31 mouse cellular contexts compared by ENCODE assay signal in the genomic region with DNA sequence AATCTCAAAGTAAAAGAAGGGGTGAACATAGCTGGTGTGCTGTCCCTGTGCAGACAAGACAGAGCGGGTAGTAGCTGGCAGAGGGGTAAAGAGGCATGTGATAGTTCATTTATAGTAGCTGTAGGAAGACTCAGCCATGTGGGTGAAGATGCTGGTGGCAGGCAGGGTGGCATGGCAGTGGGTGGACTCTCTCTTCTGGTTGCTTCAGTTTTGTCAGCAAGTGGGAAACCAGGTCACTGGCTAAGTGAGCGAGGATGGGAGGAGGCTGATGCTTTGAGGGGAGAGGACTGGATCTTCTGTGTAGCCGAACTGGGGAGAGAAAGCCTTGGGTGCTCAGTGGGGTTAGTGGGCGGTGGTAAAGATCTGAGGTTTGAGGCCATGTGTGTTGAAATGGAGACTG. TPM values are rescaled to one million over a fixed set of nuclear protein-coding genes. Genes with fewer than 3 reads are reported as not detected.
DNase-seq lines count a peak whose midpoint lies in the region; TF ChIP-seq lines count a peak whose summit lies in the region.
"Had no signal": no experiment of that assay in that cellular context is flagged by ENCODE, and none has a peak within 500 bp of the region (broad histone marks: within the 10 kb centered on the region; RNA-seq: fewer than 3 reads in every experiment).

No protein-coding gene starts in this region.

- no peak for TF ChIP-seq POLR2A in MEL (IDR thresholded peaks at IDR 0.05; ENCODE audit: control insufficient read depth in 1 of 2, insufficient read depth in 1 of 2, low read depth in 1 of 2, low read length in 2 of 2, poor library complexity in 1 of 2)
- no peak for TF ChIP-seq POLR2A in olfactory bulb, adult 2 months (IDR thresholded peaks at IDR 0.05; ENCODE audit: insufficient read depth, low read depth, low read length)
- no peak for TF ChIP-seq POLR2A in heart, adult 2 months (IDR thresholded peaks at IDR 0.05; ENCODE audit: insufficient read depth, low read depth, low read length)

- peak overlapping the region; percentile 15; the same call in 1 of the 2 replicates for H3K27ac ChIP-seq in MEL (ENCODE audit: control insufficient read depth, low read depth, low read length)
- H3K27ac ChIP-seq in left cerebral cortex, adult 2 months: peak overlapping the region; percentile 47; the same call in 1 of the 2 replicates
- H3K27ac ChIP-seq in olfactory bulb, adult 2 months (ENCODE audit: insufficient read depth, low read depth, low read length): peak overlapping the region; percentile 20; the same call in 1 of the 2 replicates
- no peak overlapping the region for H3K27ac ChIP-seq in heart, adult 2 months
- H3K27ac ChIP-seq: embryonic facial prominence, embryonic 13.5 days; forebrain, embryonic 10.5 days; hindbrain, embryonic 12.5 days; hindbrain, postnatal 0 days; limb, embryonic 10.5 days; limb, embryonic 15.5 days; liver, embryonic 13.5 days; macrophage; midbrain, embryonic 10.5 days had no signal

- no peak for TF ChIP-seq CTCF in MEL (IDR thresholded peaks at IDR 0.05 in 2 of 3, conservative IDR thresholded peaks at IDR 0.05 in 1 of 3; ENCODE audit: control insufficient read depth in 1 of 3, insufficient read depth in 1 of 3, low read depth in 2 of 3, low read length in 3 of 3, poor library complexity in 1 of 3, severe bottlenecking in 1 of 3)
- no peak for TF ChIP-seq CTCF in left cerebral cortex, adult 2 months (IDR thresholded peaks at IDR 0.05)
- TF ChIP-seq CTCF in olfactory bulb, adult 2 months (IDR thresholded peaks at IDR 0.05; ENCODE audit: insufficient read depth, low read depth, low read length): no peak
- TF ChIP-seq CTCF in heart, adult 2 months (IDR thresholded peaks at IDR 0.05): no peak

- DNase-seq in left cerebral cortex, adult 11 months (ENCODE audit: low spot score): peak; percentile 58
- DNase-seq in left cerebral cortex, postnatal 4 days: no peak
- DNase-seq in MEL (ENCODE audit: low read depth, low spot score): no peak
- DNase-seq in left cerebral cortex, adult 2 months (ENCODE audit: extremely low spot score in 1 of 2, low spot score in 2 of 2): peak in 1 of 2 experiments; percentile 38
- DNase-seq in lung, postnatal 10 days: no peak
- no peak for DNase-seq in heart, adult 2 months
- DNase-seq: adrenal gland, postnatal 10 days; cerebellum, adult 11 months; cerebellum, adult 9-10 months; gastrocnemius, postnatal 25 days; heart, adult 11 months; heart, postnatal 36 days; kidney, adult 9 months; kidney, postnatal 10 days; liver, embryonic 13.5 days; lung, adult 18-20 months; thymus, postnatal 4 days had no signal

- no peaks in the 10 kb centered on the region for H3K79me2 ChIP-seq in MEL (ENCODE audit: control insufficient read depth, insufficient read depth, low read length, poor library complexity)
- H3K79me2 ChIP-seq in heart, adult 2 months (replicated peaks; ENCODE audit: control insufficient read depth, insufficient read depth, low read length): no peaks in the 10 kb centered on the region

- H3K27me3 ChIP-seq in MEL (ENCODE audit: control insufficient read depth in 1 of 2, insufficient read depth in 2 of 2, low read length in 2 of 2): no peaks in the 10 kb centered on the region
- peaks cover 7% of the 10 kb centered on the region for H3K27me3 ChIP-seq in heart, adult 2 months (ENCODE audit: control insufficient read depth, insufficient read depth, low read length)
- H3K27me3 ChIP-seq: Patski had no signal

- H3K36me3 ChIP-seq in MEL (ENCODE audit: control insufficient read depth in 1 of 2, insufficient read depth in 2 of 2, low read length in 2 of 2): peaks cover 0 to 24% of the 10 kb centered on the region in 2 experiments; a peak in 2 of 4 replicates
- H3K36me3 ChIP-seq in heart, adult 2 months (ENCODE audit: control insufficient read depth, insufficient read depth, low read length): no peaks in the 10 kb centered on the region
- H3K36me3 ChIP-seq: embryonic facial prominence, embryonic 13.5 days; forebrain, embryonic 10.5 days; G1E; hindbrain, embryonic 12.5 days; limb, embryonic 10.5 days; limb, embryonic 15.5 days; liver, embryonic 13.5 days; midbrain, embryonic 10.5 days had no signal

- no peak overlapping the region for H3K9ac ChIP-seq in MEL (ENCODE audit: control insufficient read depth, low read depth, low read length, poor library complexity, severe bottlenecking)
- no peak overlapping the region for H3K9ac ChIP-seq in heart, adult 2 months (ENCODE audit: low read depth, low read length)
- H3K9ac ChIP-seq: embryonic facial prominence, embryonic 13.5 days; hindbrain, embryonic 12.5 days; limb, embryonic 15.5 days; liver, embryonic 13.5 days had no signal

- peaks cover 12 to 27% of the 10 kb centered on the region in 2 experiments for H3K4me1 ChIP-seq in MEL (ENCODE audit: control insufficient read depth in 1 of 2, insufficient read depth in 2 of 2, low read length in 2 of 2)
- H3K4me1 ChIP-seq in olfactory bulb, adult 2 months (ENCODE audit: control insufficient read depth, insufficient read depth, low read length): peaks cover 13% of the 10 kb centered on the region
- H3K4me1 ChIP-seq in heart, adult 2 months (ENCODE audit: control insufficient read depth, insufficient read depth, low read length): no peaks in the 10 kb centered on the region
- H3K4me1 ChIP-seq: liver, embryonic 13.5 days had no signal

- no peak for TF ChIP-seq EP300 in MEL (IDR thresholded peaks at IDR 0.05; ENCODE audit: low read depth in 1 of 2, low read length in 2 of 2)
- no peak for TF ChIP-seq EP300 in heart, adult 2 months (IDR thresholded peaks at IDR 0.05; ENCODE audit: insufficient read depth, low read depth, low read length)

- intact Hi-C loops in left cerebral cortex, postnatal 4 days (cut with DNase I): no loop called here
- intact Hi-C loops in left cerebral cortex, adult 2 months (cut with DNase I): no loop called here
- intact Hi-C loops in heart, adult 2 months (cut with DNase I): no loop called here

- WGBS in olfactory bulb, adult 2 months: 48% methylated on average over 4 of the region's 4 CpGs
- 52% methylated on average over 4 of the region's 4 CpGs for WGBS in heart, adult 2 months

- H3K4me3 ChIP-seq in MEL (ENCODE audit: control insufficient read depth in 1 of 2, insufficient read depth in 1 of 2, low read depth in 2 of 2, low read length in 2 of 2): no peak overlapping the region
- no peak overlapping the region for H3K4me3 ChIP-seq in left cerebral cortex, adult 2 months
- H3K4me3 ChIP-seq in olfactory bulb, adult 2 months (ENCODE audit: insufficient read depth, low read depth, low read length): no peak overlapping the region
- no peak overlapping the region for H3K4me3 ChIP-seq in heart, adult 2 months
- H3K4me3 ChIP-seq: embryonic facial prominence, embryonic 13.5 days; forebrain, embryonic 10.5 days; hindbrain, embryonic 12.5 days; limb, embryonic 10.5 days; limb, embryonic 15.5 days; liver, embryonic 13.5 days; midbrain, embryonic 10.5 days had no signal

- no peaks in the 10 kb centered on the region for H3K9me3 ChIP-seq in MEL (replicated peaks; ENCODE audit: insufficient read depth, low read length)
- H3K9me3 ChIP-seq: embryonic facial prominence, embryonic 13.5 days; forebrain, embryonic 10.5 days; G1E; hindbrain, embryonic 12.5 days; limb, embryonic 10.5 days; limb, embryonic 15.5 days; liver, embryonic 13.5 days; midbrain, embryonic 10.5 days had no signal

- TF ChIP-seq RAD21 in MEL (IDR thresholded peaks at IDR 0.05; ENCODE audit: low read depth, low read length): no peak

RNA-seq across cellular contexts. Expression of a gene that starts 5.1 kb away (rescaled TPM):
- 1 to 10 TPM; 7.3 to 8.3 TPM for total RNA-seq in left cerebral cortex, postnatal 4 days (2021)
- total RNA-seq in MEL (2012; rRNA removed): 0.72 and 1.6 TPM in 2 replicates
- 1 to 10 TPM in 1 of 2 experiments, not detected in 1; 1.3 TPM for polyA plus RNA-seq in MEL (2012; ENCODE audit: insufficient read depth in 1 of 2, insufficient read length in 2 of 2, low read depth in 1 of 2, low replicate concordance in 2 of 2, missing spikeins in 1 of 2)
- total RNA-seq in left cerebral cortex, adult 2 months (2021): 10 to 100 TPM; 75.7 to 80.5 TPM
- polyA plus RNA-seq in olfactory bulb, adult 2 months (2012; ENCODE audit: insufficient read depth, insufficient read length, low replicate concordance, missing spikeins): not detected in 2 replicates
- total RNA-seq in heart, adult 2 months (2021): under 1 TPM in 1 of 2 experiments, not detected in 1; 0.09 TPM
- 0.02 and 0.12 TPM in 2 replicates for polyA plus RNA-seq in heart, adult 2 months (2012; rRNA removed)
- total RNA-seq: gastrocnemius, postnatal 25 days had no signal
- polyA plus RNA-seq: intestine, embryonic 16.5 days; large intestine, adult 2 months; liver, embryonic 13.5 days; lung, postnatal 0 days; macrophage had no signal

RNA-seq across cellular contexts. Expression of a gene that starts 19.7 kb away (rescaled TPM):
- 10 to 100 TPM; 32.8 TPM for total RNA-seq in left cerebral cortex, postnatal 4 days (2021)
- total RNA-seq in MEL (2012; rRNA removed): 29.8 and 32.6 TPM in 2 replicates
- polyA plus RNA-seq in MEL (2012; ENCODE audit: insufficient read depth in 1 of 2, insufficient read length in 2 of 2, low read depth in 1 of 2, low replicate concordance in 2 of 2, missing spikeins in 1 of 2): 10 to 100 TPM; 44.9 to 46.8 TPM
- total RNA-seq in left cerebral cortex, adult 2 months (2021): 10 to 100 TPM; 31.0 to 32.9 TPM
- not detected in 2 replicates for polyA plus RNA-seq in olfactory bulb, adult 2 months (2012; ENCODE audit: insufficient read depth, insufficient read length, low replicate concordance, missing spikeins)
- 10 to 100 TPM; 11.0 to 14.4 TPM for total RNA-seq in heart, adult 2 months (2021)
- 9.9 and 12.8 TPM in 2 replicates for polyA plus RNA-seq in heart, adult 2 months (2012; rRNA removed)

RNA-seq across cellular contexts. Expression of a gene that starts 39.5 kb away (rescaled TPM):
- total RNA-seq in left cerebral cortex, postnatal 4 days (2021): 1 to 10 TPM; 8.8 to 9.4 TPM
- total RNA-seq in MEL (2012; rRNA removed): 8.7 and 9.2 TPM in 2 replicates
- 10 to 100 TPM in 1 of 2 experiments, not detected in 1; 20.0 TPM for polyA plus RNA-seq in MEL (2012; ENCODE audit: insufficient read depth in 1 of 2, insufficient read length in 2 of 2, low read depth in 1 of 2, low replicate concordance in 2 of 2, missing spikeins in 1 of 2)
- 1 to 10 TPM; 6.1 to 7.6 TPM for total RNA-seq in left cerebral cortex, adult 2 months (2021)
- not detected in 2 replicates for polyA plus RNA-seq in olfactory bulb, adult 2 months (2012; ENCODE audit: insufficient read depth, insufficient read length, low replicate concordance, missing spikeins)
- total RNA-seq in heart, adult 2 months (2021): 1 to 10 TPM; 5.0 to 5.7 TPM
- polyA plus RNA-seq in heart, adult 2 months (2012; rRNA removed): 10.2 and 10.3 TPM in 2 replicates

RNA-seq across cellular contexts. Expression of a gene that starts 49.6 kb away (rescaled TPM):
- total RNA-seq in left cerebral cortex, postnatal 4 days (2021): 10 to 100 TPM; 25.2 to 25.6 TPM
- total RNA-seq in MEL (2012; rRNA removed): 11.4 and 12.1 TPM in 2 replicates
- polyA plus RNA-seq in MEL (2012; ENCODE audit: insufficient read depth in 1 of 2, insufficient read length in 2 of 2, low read depth in 1 of 2, low replicate concordance in 2 of 2, missing spikeins in 1 of 2): 10 to 100 TPM in 1 of 2 experiments, not detected in 1; 24.5 TPM
- total RNA-seq in left cerebral cortex, adult 2 months (2021): 10 to 100 TPM; 14.6 to 15.3 TPM
- polyA plus RNA-seq in olfactory bulb, adult 2 months (2012; ENCODE audit: insufficient read depth, insufficient read length, low replicate concordance, missing spikeins): not detected in 2 replicates
- 10 to 100 TPM; 13.3 to 15.7 TPM for total RNA-seq in heart, adult 2 months (2021)
- polyA plus RNA-seq in heart, adult 2 months (2012; rRNA removed): 17.4 and 23.7 TPM in 2 replicates

RNA-seq across cellular contexts. Expression of a gene that starts 56.5 kb away (rescaled TPM):
- total RNA-seq in left cerebral cortex, postnatal 4 days (2021): 100 to 1,000 TPM in 1 of 2 experiments, 10 to 100 TPM in 1; 94.4 to 104 TPM
- 5.3 and 7.9 TPM in 2 replicates for total RNA-seq in MEL (2012; rRNA removed)
- 10 to 100 TPM in 1 of 2 experiments, not detected in 1; 13.3 TPM for polyA plus RNA-seq in MEL (2012; ENCODE audit: insufficient read depth in 1 of 2, insufficient read length in 2 of 2, low read depth in 1 of 2, low replicate concordance in 2 of 2, missing spikeins in 1 of 2)
- 100 to 1,000 TPM; 115 to 121 TPM for total RNA-seq in left cerebral cortex, adult 2 months (2021)
- polyA plus RNA-seq in olfactory bulb, adult 2 months (2012; ENCODE audit: insufficient read depth, insufficient read length, low replicate concordance, missing spikeins): not detected in 2 replicates
- 10 to 100 TPM; 63.0 to 68.2 TPM for total RNA-seq in heart, adult 2 months (2021)
- polyA plus RNA-seq in heart, adult 2 months (2012; rRNA removed): 74.8 and 98.0 TPM in 2 replicates

Comparison
In these comparisons a context has a peak if more than half of its experiments do, and no peak if none do; other contexts are left out.
1. RNA of a gene that starts 5.1 kb away (total RNA-seq): 75.7 to 80.5 TPM in left cerebral cortex, adult 2 months; 7.3 to 8.3 TPM in left cerebral cortex, postnatal 4 days, 0.72 to 1.6 TPM in MEL and 0.09 TPM in heart, adult 2 months; every median in the first group is over 4 times any median in the second.